Mouse (Mus musculus) stomach, embryonic 14.5 days (tissue): ENCODE measurements around the gene Krtap1-4. TPM values are rescaled to one million over a fixed set of nuclear protein-coding genes. Genes with fewer than 3 reads are reported as not detected.
"Not testable (repeated sequence)": the region's sequence is repeated elsewhere in the genome, so short reads cannot be mapped to it uniquely, and the experiment has no call there.

Source experiments
- ATAC-seq: fragments of 200-750 bp; cut with Nextera tagmentation; 2 replicates; pipeline ENCODE4 v1.8.0; 2017; ENCODE audit warnings: low read depth, moderate TSS enrichment; ENCODE audit not compliant: insufficient number of reproducible peaks, insufficient read depth, low FRiP score
- H3K27ac ChIP-seq: fragments of 300-500 bp; sonication (generic); 2 replicates; pipeline ENCODE4 v1.5.1; 2014; ENCODE audit warnings: mild to moderate bottlenecking, low read length, moderate library complexity, mixed read lengths
- H3K27me3 ChIP-seq: fragments of 300-500 bp; sonication (generic); 2 replicates; pipeline ENCODE4 v1.6.1; 2014; ENCODE audit warnings: low read length, control low read depth, mixed read lengths; ENCODE audit not compliant: control insufficient read depth, insufficient read depth
- H3K36me3 ChIP-seq: fragments of 300-500 bp; sonication (generic); 2 replicates; pipeline ENCODE4 v1.6.1; 2014; ENCODE audit warnings: mild to moderate bottlenecking, control low read depth, low read length, moderate library complexity, mixed read lengths; ENCODE audit not compliant: control insufficient read depth, insufficient read depth
- H3K4me1 ChIP-seq: fragments of 300-500 bp; sonication (generic); 2 replicates; pipeline ENCODE4 v1.6.1; 2014; ENCODE audit warnings: low read length, control low read depth, mixed read lengths; ENCODE audit not compliant: control insufficient read depth, insufficient read depth
- H3K4me2 ChIP-seq: fragments of 300-500 bp; sonication (generic); replicated peaks from 2 replicates; pipeline ENCODE4 v1.6.1; 2014; ENCODE audit warnings: low read depth, low read length, control low read depth
- H3K4me3 ChIP-seq: fragments of 300-500 bp; sonication (generic); 2 replicates; pipeline ENCODE4 v1.5.1; 2014; ENCODE audit warnings: low read depth, low read length, control low read depth
- H3K9ac ChIP-seq: fragments of 300-500 bp; sonication (generic); replicated peaks from 2 replicates; pipeline ENCODE4 v1.6.1; 2014; ENCODE audit warnings: low read depth, mild to moderate bottlenecking, control low read depth, low read length, moderate library complexity, mixed read lengths
- H3K9me3 ChIP-seq: fragments of 300-500 bp; sonication (generic); 2 replicates; pipeline ENCODE4 v1.6.1; 2016; ENCODE audit warnings: low read depth, low read length, control low read depth; ENCODE audit not compliant: control insufficient read depth
- WGBS: fragments of 180-500 bp; shearing (Covaris S2); extraction: QIAGEN DNeasy Blood & Tissue Kit; methylation state at CpG from one replicate; pipeline ENCODE4 v1.1.7; 2014; 5-methylcytosine and 5-hydroxymethylcytosine counted together
- polyA plus RNA-seq: library from polyadenylated mRNA; unstranded; fragments of >200 nt; fragmentation: Nextera tagmentation; extraction: Ambion mirVana; gene quantifications from 2 replicates; pipeline ENCODE4 v1.2.1, GENCODE M21; 2014

Gene Krtap1-4
- polyA plus RNA-seq = not detected in 2 replicates

DNA sequence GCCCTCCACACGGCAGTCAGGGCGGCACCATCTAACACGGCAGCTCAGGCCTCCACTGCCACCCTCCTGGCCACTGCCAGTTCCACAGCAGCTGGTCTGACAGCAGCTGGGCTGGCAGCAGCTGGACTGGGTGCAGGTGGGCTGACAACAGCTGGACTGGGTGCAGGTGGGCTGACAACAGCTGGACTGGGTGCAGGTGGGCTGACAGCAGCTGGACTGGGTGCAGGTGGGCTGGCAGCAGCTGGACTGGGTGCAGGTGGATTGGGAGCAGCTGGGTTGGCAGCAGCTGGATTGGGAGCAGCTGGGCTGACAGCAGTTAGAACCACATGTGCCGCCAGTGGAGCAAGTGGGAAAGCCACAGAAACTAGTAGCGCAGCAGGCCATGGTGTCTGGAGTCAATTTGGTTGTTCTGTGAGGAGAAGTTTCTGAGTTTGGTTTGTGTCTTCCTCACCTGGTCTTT lies at the start of gene Krtap1-4:
TSS of gene Krtap1-4 (minus strand) at position 410 of the 460 bp plus-strand sequence.
- Histone ChIP-seq H3K27me3 (no peaks in the 10 kb centered on the region), H3K4me3 (no peak within 1 kb of the TSS), H3K4me1 (no peaks in the 10 kb centered on the region), H3K9me3 (no peaks in the 10 kb centered on the region), H3K9ac (no peak within 1 kb of the TSS), H3K27ac (no peak within 1 kb of the TSS), H3K4me2 (no peak within 1 kb of the TSS), H3K36me3 (no peaks in the 10 kb centered on the region)
- 85% methylated on average over 5 of the region's 5 CpGs for WGBS
- no peak for ATAC-seq

DNA sequence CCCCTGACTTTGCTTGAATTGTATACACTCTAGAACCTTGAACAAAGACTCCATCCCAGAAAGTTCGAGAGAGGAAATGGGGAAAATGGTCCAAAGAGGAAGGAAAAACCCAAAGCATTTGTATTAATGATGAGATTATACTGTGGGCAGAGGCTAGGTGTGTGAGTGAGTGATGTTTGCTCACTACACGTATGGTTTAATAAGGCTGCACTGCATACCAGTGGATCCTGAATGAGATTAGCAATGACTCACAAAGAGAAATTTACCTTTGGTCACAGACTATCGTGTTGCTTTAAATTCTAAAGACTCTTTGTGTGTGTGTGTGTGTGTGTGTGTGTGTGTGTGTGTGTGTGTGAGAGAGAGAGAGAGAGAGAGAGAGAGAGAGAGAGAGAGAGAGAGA lies 47.4 kb upstream of the Krtap1-4 start:
- Histone ChIP-seq H3K9ac (no peak overlapping the region), H3K4me3 (no peak overlapping the region), H3K27ac (no peak overlapping the region), H3K4me2 (no peak overlapping the region), H3K4me1 (no peaks in the 10 kb centered on the region), H3K9me3 (no peaks in the 10 kb centered on the region), H3K27me3 (no peaks in the 10 kb centered on the region), H3K36me3 (no peaks in the 10 kb centered on the region)
- ATAC-seq = no peak
- WGBS = 62% methylated on average over 3 of the region's 3 CpGs

DNA sequence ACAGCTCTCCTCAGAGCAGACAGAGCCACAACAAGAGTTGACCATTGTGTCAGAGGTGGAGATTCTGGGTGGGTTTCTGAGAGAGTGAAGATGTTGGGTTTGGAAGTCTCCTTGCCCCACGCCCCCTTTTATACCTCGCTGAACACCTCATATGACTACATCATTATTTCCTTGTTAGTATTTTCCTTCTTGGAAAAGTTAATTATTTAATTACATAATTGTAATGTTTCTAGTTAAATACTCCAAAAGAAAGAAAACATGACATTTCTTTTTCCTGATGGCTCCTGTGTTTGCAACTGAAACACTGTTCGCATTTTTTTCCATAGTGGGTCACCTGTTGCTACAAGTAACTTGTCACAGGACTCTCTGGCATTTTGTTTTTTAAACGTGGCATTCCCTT lies 44.7 kb upstream of the Krtap1-4 start, which contains the start of gene Krtap4-1:
TSS of gene Krtap4-1 (minus strand) at position 101 of the 400 bp plus-strand sequence.
- 83% methylated on average over 4 of the region's 4 CpGs for WGBS
- no peak within 1 kb of the TSS for H3K4me2 ChIP-seq
- no peak for ATAC-seq
- H3K9me3 ChIP-seq = no peaks in the 10 kb centered on the region
- no peaks in the 10 kb centered on the region for H3K36me3 ChIP-seq
- H3K4me1 ChIP-seq = no peaks in the 10 kb centered on the region
- H3K27me3 ChIP-seq = no peaks in the 10 kb centered on the region
- H3K9ac ChIP-seq = no peak within 1 kb of the TSS
- no peak within 1 kb of the TSS for H3K4me3 ChIP-seq
- no peak within 1 kb of the TSS for H3K27ac ChIP-seq

DNA sequence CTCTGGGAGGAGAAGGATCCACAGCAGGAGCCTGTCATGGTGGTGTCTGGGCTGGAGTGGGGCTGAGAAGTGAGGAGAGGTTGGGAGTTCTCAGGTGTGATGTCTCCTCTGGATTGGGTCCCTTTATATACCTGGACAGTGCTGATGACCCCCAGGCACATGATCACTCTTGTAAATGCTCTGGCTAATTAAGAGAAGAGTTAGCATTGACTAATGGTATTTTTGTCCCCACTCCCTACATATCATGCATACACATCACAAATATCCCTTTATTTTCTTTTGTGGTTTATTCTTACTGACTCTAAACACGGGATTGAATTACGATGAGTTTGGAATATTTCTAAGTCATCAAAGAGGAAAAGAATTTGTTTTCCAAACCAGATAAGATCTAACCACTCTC lies 36.9 kb upstream of the Krtap1-4 start, which contains the start of gene Gm11562:
TSS of gene Gm11562 (minus strand) at position 101 of the 400 bp plus-strand sequence.
- Histone ChIP-seq H3K27me3 (no peaks in the 10 kb centered on the region), H3K4me1 (no peaks in the 10 kb centered on the region), H3K9me3 (no peaks in the 10 kb centered on the region), H3K4me3 (no peak within 1 kb of the TSS), H3K9ac (no peak within 1 kb of the TSS), H3K4me2 (no peak within 1 kb of the TSS), H3K27ac (no peak within 1 kb of the TSS), H3K36me3 (no peaks in the 10 kb centered on the region)
- WGBS = 72% methylated on average over 2 of the region's 2 CpGs
- ATAC-seq = no peak

DNA sequence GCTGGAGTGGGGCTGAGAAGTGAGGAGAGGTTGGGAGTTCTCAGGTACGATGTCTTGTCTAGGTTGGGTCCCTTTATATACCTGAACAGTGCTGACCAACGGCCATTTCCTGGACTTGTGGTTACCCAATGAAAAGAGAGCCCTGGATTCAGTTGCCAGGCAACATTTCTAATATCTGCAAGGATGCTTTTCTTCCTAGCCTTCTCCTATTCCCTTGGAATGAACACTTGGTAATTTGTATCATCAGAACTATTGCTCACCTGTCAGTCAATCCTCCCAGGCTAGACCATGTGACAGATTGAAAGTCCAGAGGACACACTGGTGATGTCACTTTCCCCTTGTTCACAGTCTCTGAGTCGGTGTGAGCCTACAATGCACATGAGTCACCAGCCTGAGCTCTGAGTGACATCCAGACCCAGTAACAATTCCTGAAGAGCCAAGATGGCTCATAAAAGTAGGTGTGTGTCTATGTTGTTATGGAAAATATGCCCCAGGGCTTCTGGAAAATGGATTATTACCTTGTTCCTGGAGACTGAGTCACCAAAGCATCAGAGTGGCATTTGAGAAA lies 31.4 kb upstream of the Krtap1-4 start, which contains the start of gene Krtap2-4:
TSS of gene Krtap2-4 (minus strand) at position 51 of the 568 bp plus-strand sequence.
- 66% methylated on average over 3 of the region's 3 CpGs for WGBS

DNA sequence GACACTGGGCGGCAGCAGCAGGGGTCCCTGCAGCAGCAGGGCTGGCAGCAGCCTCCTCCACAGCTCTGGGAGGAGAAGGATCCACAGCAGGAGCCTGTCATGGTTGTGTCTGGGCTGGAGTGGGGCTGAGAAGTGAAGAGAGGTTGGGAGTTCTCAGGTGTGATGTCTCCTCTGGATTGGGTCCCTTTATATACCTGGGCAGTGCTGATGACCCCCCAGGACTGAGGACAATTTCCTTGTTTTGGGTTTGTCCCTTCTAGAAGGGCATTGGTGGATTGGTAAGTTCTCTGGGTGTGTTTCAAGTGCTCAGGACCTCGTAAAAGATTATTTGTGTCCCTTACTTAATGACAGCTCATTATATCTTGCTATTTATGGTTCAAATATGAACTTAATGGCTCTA lies 26.6 kb upstream of the Krtap1-4 start, which contains the start of gene Gm11937:
TSS of gene Gm11937 (minus strand) at position 101 of the 400 bp plus-strand sequence.
- ATAC-seq, H3K9me3 ChIP-seq, H3K27me3 ChIP-seq, H3K4me3 ChIP-seq, H3K36me3 ChIP-seq, H3K27ac ChIP-seq, H3K4me1 ChIP-seq, H3K9ac ChIP-seq, H3K4me2 ChIP-seq: not testable (repeated sequence)
- WGBS = 66% methylated on average over 1 of the region's 2 CpGs

More for the DNA sequence above, 31.4 kb upstream of the Krtap1-4 start, which contains the start of gene Krtap2-4:
- no peak for ATAC-seq
- H3K9ac ChIP-seq = no peak within 1 kb of the TSS
- H3K4me1 ChIP-seq = no peaks in the 10 kb centered on the region
- no peaks in the 10 kb centered on the region for H3K27me3 ChIP-seq
- no peaks in the 10 kb centered on the region for H3K9me3 ChIP-seq
- no peak within 1 kb of the TSS for H3K4me3 ChIP-seq
- no peak within 1 kb of the TSS for H3K4me2 ChIP-seq
- H3K27ac ChIP-seq = no peak within 1 kb of the TSS
- no peaks in the 10 kb centered on the region for H3K36me3 ChIP-seq

DNA sequence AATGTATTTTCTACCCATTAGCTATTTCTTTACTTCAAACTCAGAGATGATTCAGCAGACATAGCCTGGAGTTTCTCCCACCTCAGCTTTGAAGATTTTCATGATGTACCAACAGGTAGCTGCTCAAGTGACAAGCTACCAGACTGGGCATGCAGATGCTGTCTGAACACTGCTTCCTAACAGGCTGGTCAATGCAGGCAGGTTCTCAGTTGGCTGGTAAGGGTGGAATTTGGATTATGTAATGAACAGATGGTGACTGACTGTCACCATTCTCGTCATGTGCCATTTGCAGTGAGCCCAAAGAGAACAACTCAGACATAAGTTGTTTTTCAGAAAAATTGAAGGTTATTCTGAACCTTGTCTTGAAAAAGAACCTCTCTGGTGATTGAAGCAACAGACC lies 25.7 kb upstream of the Krtap1-4 start:
- no peak overlapping the region for H3K9ac ChIP-seq
- 70% methylated on average over 1 of the region's 1 CpGs for WGBS
- no peaks in the 10 kb centered on the region for H3K36me3 ChIP-seq
- H3K4me2 ChIP-seq = no peak overlapping the region
- H3K27me3 ChIP-seq = no peaks in the 10 kb centered on the region
- H3K4me3 ChIP-seq = no peak overlapping the region
- H3K27ac ChIP-seq = no peak overlapping the region
- no peak for ATAC-seq
- no peaks in the 10 kb centered on the region for H3K4me1 ChIP-seq
- no peaks in the 10 kb centered on the region for H3K9me3 ChIP-seq

DNA sequence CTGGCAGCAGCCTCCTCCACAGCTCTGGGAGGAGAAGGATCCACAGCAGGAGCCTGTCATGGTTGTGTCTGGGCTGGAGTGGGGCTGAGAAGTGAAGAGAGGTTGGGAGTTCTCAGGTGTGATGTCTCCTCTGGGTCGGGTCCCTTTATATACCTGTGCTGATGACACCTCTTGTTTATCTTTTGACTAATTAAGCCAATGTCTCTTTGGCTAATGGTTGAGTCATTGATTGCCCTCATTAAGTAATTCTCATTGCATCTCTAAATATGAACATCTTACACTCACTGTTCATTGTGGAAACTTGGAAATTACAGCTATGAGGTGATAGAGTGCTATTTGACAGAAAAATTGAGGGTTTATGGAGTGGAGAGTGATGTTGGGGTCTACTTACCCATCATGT lies 19.8 kb upstream of the Krtap1-4 start, which contains the start of gene Gm11938:
TSS of gene Gm11938 (minus strand) at position 101 of the 400 bp plus-strand sequence.
- H3K4me3 ChIP-seq, ATAC-seq, H3K27ac ChIP-seq, H3K9me3 ChIP-seq, H3K36me3 ChIP-seq, H3K27me3 ChIP-seq, H3K4me2 ChIP-seq, H3K9ac ChIP-seq, H3K4me1 ChIP-seq: not testable (repeated sequence)
- WGBS = 50% methylated on average over 1 of the region's 1 CpGs
